Mouse (Mus musculus) forebrain, embryonic 11.5 days (tissue): ENCODE measurements around the gene Dusp14. TPM values are rescaled to one million over a fixed set of nuclear protein-coding genes. Genes with fewer than 3 reads are reported as not detected.

Experiments used
- ATAC-seq: fragments of 200-750 bp; cut with Nextera tagmentation; replicated peaks from 2 replicates; pipeline ENCODE4 v1.8.0; 2017; ENCODE audit warnings: moderate TSS enrichment; ENCODE audit not compliant: low FRiP score
- DNase-seq: peaks from one replicate; pipeline ENCODE4 v3.0.0-alpha.2; 2017; ENCODE audit warnings: low spot score
- H3K27ac ChIP-seq: fragments of 300-500 bp; sonication (generic); 2 replicates; pipeline ENCODE4 v1.5.1; 2014; ENCODE audit warnings: low read depth, low read length
- H3K27me3 ChIP-seq: fragments of 300-500 bp; sonication (generic); 2 replicates; pipeline ENCODE4 v1.6.1; 2014; ENCODE audit warnings: mild to moderate bottlenecking, low read length, mixed read lengths; ENCODE audit not compliant: control insufficient read depth, insufficient read depth
- H3K36me3 ChIP-seq: fragments of 300-500 bp; sonication (generic); 2 replicates; pipeline ENCODE4 v1.6.1; 2014; ENCODE audit warnings: mild to moderate bottlenecking, low read length, moderate library complexity, mixed read lengths; ENCODE audit not compliant: control insufficient read depth, insufficient read depth
- H3K4me1 ChIP-seq: fragments of 300-500 bp; sonication (generic); replicated peaks from 2 replicates; pipeline ENCODE4 v1.6.1; 2014; ENCODE audit warnings: low read length, mixed read lengths; ENCODE audit not compliant: control insufficient read depth, insufficient read depth
- H3K4me2 ChIP-seq: fragments of 300-500 bp; sonication (generic); 2 replicates; pipeline ENCODE4 v1.6.1; 2014; ENCODE audit warnings: low read depth, mild to moderate bottlenecking, low read length, moderate library complexity, mixed read lengths; ENCODE audit not compliant: severe bottlenecking
- H3K4me3 ChIP-seq: fragments of 300-500 bp; sonication (generic); 2 replicates; pipeline ENCODE4 v1.5.1; 2014; ENCODE audit warnings: low read depth, low read length
- H3K9ac ChIP-seq: fragments of 300-500 bp; sonication (generic); 2 replicates; pipeline ENCODE4 v1.6.1; 2014; ENCODE audit warnings: low read length
- H3K9me3 ChIP-seq: fragments of 300-500 bp; sonication (generic); 2 replicates; pipeline ENCODE4 v1.6.1; 2016; ENCODE audit warnings: low read length, mixed read lengths; ENCODE audit not compliant: control insufficient read depth
- whole genome bisulfite sequencing: fragments of 180-500 bp; shearing (Covaris S2); extraction: QIAGEN DNeasy Blood & Tissue Kit; methylation state at CpG from one replicate; pipeline ENCODE4 v1.1.7; 2014; 5-methylcytosine and 5-hydroxymethylcytosine counted together
- polyA plus RNA-seq: library from polyadenylated mRNA; unstranded; fragments of >200 nt; fragmentation: Nextera tagmentation; extraction: Ambion mirVana; gene quantifications from 2 replicates; pipeline ENCODE4 v1.2.1, GENCODE M21; 2014

The Dusp14 gene
- polyA plus RNA-seq, 1 experiment from 2014 or later: 12.8 TPM

DNA sequence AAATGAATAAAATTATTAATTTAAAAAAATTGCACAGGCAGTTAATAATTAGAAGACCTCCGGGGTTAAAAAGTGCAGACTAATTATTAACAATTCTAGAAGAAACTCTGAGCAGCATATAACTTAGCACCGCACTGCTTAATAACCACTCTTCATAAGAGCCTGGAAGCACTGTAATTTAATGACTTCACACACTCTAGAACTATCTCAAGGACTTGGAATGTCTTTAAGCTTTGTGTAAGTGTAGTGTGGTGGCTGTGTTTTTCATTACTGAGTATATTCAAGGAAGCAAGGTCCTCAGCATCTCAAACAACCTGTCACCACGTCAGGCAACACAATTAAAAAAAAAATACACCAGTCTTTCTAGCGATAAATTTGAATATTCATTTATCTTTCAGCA, 26.0 kb upstream of the Dusp14 start:
- H3K36me3 ChIP-seq: no peaks in the 10 kb centered on the region
- ATAC-seq: no peak

DNA sequence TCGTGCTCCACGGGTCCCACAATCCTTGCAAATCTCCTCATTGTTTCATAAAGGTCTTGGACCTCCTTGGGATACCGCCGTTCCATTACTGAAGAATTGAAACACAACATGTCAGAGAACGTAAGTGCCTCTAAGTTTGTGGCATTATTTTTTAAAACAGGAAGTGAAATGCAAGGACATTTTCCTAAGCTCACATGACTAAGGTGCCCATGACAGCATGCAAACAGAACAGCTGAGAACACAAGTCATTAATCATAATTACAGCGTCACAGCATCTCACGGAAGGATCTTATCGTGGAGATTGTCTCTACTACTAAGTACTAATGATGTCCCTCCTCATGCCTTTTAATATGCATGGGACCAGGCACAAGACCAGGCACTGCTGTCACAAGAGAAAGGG, 21.5 kb upstream of the Dusp14 start:
- no peak for DNase-seq
- ATAC-seq: no peak
- no peak overlapping the region for H3K4me2 ChIP-seq
- H3K9ac ChIP-seq: no peak overlapping the region
- no peaks in the 10 kb centered on the region for H3K27me3 ChIP-seq
- H3K4me3 ChIP-seq: no peak overlapping the region
- 93% methylated on average over 8 of the region's 8 CpGs for WGBS
- no peaks in the 10 kb centered on the region; the same call in none of the 2 replicates for H3K36me3 ChIP-seq
- H3K4me1 ChIP-seq: no peaks in the 10 kb centered on the region
- H3K9me3 ChIP-seq: no peaks in the 10 kb centered on the region
- no peak overlapping the region for H3K27ac ChIP-seq

More for the DNA sequence above, 26.0 kb upstream of the Dusp14 start:
- 84% methylated on average over 4 of the region's 4 CpGs for WGBS
- no peaks in the 10 kb centered on the region for H3K9me3 ChIP-seq
- H3K27ac ChIP-seq: no peak overlapping the region
- no peaks in the 10 kb centered on the region for H3K27me3 ChIP-seq
- no peaks in the 10 kb centered on the region for H3K4me1 ChIP-seq
- no peak overlapping the region for H3K4me2 ChIP-seq
- H3K4me3 ChIP-seq: no peak overlapping the region
- no peak for DNase-seq
- H3K9ac ChIP-seq: no peak overlapping the region

DNA sequence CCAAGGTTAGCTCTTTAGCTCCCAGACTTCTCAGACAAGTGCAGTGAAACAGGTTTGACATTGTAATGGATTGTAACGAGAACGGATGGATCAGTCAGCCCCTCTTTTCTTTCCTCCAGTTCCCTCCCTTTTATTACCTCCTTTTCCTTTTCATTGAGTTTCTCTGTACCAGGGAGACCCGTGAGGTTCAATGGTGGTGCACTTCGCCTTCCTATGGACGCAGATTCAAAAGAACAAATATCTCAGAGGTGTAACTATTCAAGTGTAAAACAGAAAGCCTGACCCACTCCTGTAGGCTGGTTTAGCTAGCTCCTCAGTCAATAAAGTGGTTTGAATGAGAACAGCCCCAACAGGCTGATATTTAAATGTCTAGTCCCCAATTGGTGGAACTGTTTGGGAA, 12.8 kb upstream of the Dusp14 start:
- H3K27me3 ChIP-seq: no peaks in the 10 kb centered on the region
- no peaks in the 10 kb centered on the region for H3K4me1 ChIP-seq
- DNase-seq: no peak
- H3K27ac ChIP-seq: no peak overlapping the region
- ATAC-seq: no peak
- WGBS: 82% methylated on average over 5 of the region's 5 CpGs
- no peaks in the 10 kb centered on the region; the same call in none of the 2 replicates for H3K36me3 ChIP-seq
- H3K9ac ChIP-seq: no peak overlapping the region
- H3K4me2 ChIP-seq: no peak overlapping the region
- H3K4me3 ChIP-seq: no peak overlapping the region
- no peaks in the 10 kb centered on the region for H3K9me3 ChIP-seq

DNA sequence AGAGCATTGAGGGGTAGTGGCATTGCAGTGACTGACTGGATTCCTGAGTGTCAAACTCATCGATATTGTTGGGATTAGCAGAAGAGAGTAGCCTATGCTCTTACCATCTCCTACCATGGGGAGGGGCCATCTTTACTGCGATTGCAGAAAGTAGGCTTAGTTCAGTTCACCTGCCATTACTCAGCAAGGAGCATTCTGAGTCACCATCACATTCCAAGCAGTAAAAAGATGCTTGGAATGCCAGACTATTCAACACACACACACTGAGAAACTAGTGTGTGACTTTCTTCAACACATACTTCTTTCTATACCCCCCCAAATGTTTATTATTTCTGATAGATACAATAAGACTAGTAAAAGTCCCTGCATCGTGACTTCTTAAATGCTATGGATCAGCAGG, 11.3 kb upstream of the Dusp14 start:
- Histone ChIP-seq H3K4me1 (no peaks in the 10 kb centered on the region), H3K27ac (no peak overlapping the region), H3K9me3 (no peaks in the 10 kb centered on the region), H3K4me3 (no peak overlapping the region), H3K36me3 (no peaks in the 10 kb centered on the region; the same call in 1 of the 2 replicates), H3K4me2 (no peak overlapping the region), H3K9ac (no peak overlapping the region), H3K27me3 (no peaks in the 10 kb centered on the region)
- DNase-seq: no peak
- no peak for ATAC-seq
- 94% methylated on average over 3 of the region's 3 CpGs for WGBS

DNA sequence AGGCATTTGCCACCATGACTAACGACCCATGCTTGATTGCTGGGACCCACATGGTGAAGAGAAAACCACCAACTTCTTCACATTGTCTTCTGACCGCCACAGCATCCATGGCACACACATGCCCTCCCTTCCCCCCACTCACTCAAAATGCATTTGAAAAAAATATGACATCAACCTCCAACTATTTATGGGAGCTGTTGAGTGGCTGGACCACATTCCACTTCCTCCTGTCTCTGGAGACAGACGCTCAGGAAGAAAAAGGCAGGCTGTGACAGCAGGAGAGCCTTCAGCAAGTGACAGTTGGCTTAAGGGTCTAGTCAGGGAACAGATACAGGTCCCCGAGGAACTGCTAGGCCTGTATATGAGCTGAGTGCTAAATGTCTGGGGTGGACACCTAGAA, 10.8 kb upstream of the Dusp14 start:
- Histone ChIP-seq H3K9ac (no peak overlapping the region), H3K27ac (no peak overlapping the region), H3K4me3 (no peak overlapping the region), H3K27me3 (no peaks in the 10 kb centered on the region), H3K36me3 (no peaks in the 10 kb centered on the region; the same call in 1 of the 2 replicates), H3K4me2 (no peak overlapping the region), H3K4me1 (no peaks in the 10 kb centered on the region), H3K9me3 (no peaks in the 10 kb centered on the region)
- ATAC-seq: no peak
- WGBS: 91% methylated on average over 4 of the region's 4 CpGs
- no peak for DNase-seq

DNA sequence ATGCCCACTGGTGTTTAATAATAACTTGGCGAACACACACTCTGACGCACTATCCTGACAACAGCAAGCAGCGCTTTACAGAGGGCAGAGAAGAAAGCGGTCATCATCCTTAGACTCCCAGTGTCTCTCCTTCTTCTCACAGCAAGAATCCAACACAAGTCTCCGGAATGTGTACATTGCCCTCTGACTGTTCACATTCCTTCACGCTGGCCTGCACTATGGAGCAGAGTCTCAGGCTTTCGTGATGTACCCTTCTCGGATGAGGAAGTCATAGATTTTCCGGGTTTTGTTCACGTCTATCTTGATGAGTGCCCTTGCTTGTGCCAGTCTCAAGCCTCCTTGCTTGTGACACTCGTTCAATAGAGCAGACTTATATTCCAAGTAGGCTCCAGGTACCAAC, 10.3 kb upstream of the Dusp14 start:
- ATAC-seq (no peak), DNase-seq (no peak)
- WGBS: 91% methylated on average over 11 of the region's 11 CpGs
- H3K36me3 ChIP-seq: no peaks in the 10 kb centered on the region; the same call in 1 of the 2 replicates
- no peaks in the 10 kb centered on the region for H3K4me1 ChIP-seq
- no peaks in the 10 kb centered on the region for H3K27me3 ChIP-seq
- no peak overlapping the region for H3K9ac ChIP-seq
- no peaks in the 10 kb centered on the region for H3K9me3 ChIP-seq
- no peak overlapping the region for H3K4me2 ChIP-seq
- H3K4me3 ChIP-seq: no peak overlapping the region
- no peak overlapping the region for H3K27ac ChIP-seq

DNA sequence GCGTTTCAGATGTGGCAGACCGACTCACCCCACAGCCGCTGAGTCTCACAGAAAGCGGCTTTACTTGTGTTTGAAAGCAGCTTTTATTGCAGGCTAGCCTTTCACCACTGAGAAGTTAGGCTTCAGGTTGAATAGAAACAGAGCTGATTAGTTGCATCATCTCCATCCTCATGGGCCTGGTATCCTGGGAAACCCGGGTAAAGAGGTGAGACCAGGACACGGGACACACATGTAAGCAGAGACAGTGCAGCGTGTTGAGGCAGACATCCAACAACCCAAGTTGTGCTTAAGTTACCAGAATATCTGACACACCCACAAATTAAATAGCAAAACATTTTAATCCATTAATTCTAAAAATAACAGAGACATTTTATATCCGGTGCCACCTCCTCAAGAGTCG, 9.5 kb upstream of the Dusp14 start:
- Histone ChIP-seq H3K4me1 (no peaks in the 10 kb centered on the region), H3K27me3 (no peaks in the 10 kb centered on the region), H3K36me3 (no peaks in the 10 kb centered on the region; the same call in 1 of the 2 replicates), H3K9me3 (no peaks in the 10 kb centered on the region), H3K4me3 (no peak overlapping the region), H3K4me2 (no peak overlapping the region), H3K9ac (no peak overlapping the region), H3K27ac (no peak overlapping the region)
- no peak for DNase-seq
- ATAC-seq: no peak
- 87% methylated on average over 9 of the region's 9 CpGs for WGBS

DNA sequence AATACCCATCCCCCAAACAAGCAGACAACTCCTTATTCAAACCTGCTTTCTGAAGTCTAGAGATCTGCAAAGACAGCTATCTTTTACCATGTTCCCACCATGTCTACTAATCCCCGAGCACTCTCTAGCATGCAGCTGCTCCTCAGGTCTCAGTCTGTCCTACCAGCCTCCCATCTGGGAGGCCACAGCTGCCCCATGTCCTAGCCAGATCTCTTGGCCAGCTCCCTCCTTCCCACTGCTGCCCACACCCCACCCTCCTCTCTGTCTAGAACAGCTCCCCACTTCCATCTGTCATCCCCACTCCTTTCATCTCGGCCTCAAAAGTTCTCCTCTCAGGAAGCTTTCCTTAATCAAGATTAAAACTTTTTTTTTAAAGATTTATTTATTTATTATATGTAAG, 7.9 kb upstream of the Dusp14 start:
- H3K9me3 ChIP-seq: no peaks in the 10 kb centered on the region
- H3K27ac ChIP-seq: no peak overlapping the region
- WGBS: 86% methylated on average over 2 of the region's 2 CpGs
- no peak overlapping the region for H3K4me3 ChIP-seq
- no peak overlapping the region for H3K9ac ChIP-seq
- ATAC-seq: no peak
- no peak for DNase-seq
- no peaks in the 10 kb centered on the region for H3K4me1 ChIP-seq
- no peak overlapping the region for H3K4me2 ChIP-seq
- H3K36me3 ChIP-seq: no peaks in the 10 kb centered on the region
- H3K27me3 ChIP-seq: no peaks in the 10 kb centered on the region

DNA sequence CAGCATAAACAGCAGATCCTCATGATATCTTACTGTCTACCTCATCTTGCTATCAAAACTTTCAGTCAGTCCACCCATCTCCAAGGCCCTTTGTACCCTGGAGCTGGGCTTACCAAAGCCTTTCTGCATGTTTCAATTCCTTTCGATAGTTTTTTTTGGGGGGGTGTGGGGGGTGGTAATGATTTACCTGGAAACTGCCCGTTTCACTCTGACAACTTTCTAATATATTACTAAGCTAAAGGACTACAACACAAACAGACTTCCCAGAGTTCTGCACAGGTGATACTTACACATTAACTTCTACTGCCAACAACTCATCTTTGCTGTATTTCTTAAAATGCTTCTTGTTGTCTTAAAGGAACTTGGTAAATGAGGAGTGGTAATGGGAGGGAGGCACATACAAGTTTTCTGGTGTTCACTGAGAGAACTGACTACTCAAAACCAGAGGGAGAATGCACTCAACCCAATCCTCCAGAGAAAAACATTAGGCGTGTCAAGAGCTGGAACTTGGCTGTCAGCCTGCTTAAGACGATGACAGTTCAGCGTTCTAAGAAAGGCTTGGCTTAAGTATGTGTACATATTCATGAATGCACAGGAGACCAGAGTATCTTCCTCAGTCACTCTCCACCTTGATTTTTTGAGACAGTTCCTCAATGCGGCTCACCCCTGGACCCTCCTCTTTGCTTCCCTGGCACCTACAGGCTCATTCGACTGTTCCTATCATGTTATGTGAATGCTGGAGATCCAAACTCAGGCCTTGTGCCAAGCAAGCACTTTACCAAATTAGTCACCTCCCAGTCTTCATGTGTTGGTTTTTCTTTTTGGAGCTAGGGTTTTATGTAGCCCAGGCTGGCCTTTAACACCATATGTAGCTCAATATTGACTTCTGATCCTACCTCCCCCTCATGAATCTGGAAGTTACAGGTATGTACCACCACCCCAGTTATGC, 5.0 kb upstream of the Dusp14 start:
- H3K4me1 ChIP-seq: no peaks in the 10 kb centered on the region
- no peak overlapping the region for H3K9ac ChIP-seq
- no peaks in the 10 kb centered on the region for H3K9me3 ChIP-seq
- H3K4me2 ChIP-seq: no peak overlapping the region
- no peaks in the 10 kb centered on the region for H3K36me3 ChIP-seq
- 89% methylated on average over 7 of the region's 7 CpGs for WGBS
- H3K4me3 ChIP-seq: no peak overlapping the region
- no peak for ATAC-seq
- H3K27me3 ChIP-seq: peaks cover 2% of the 10 kb centered on the region; the same call in 1 of the 2 replicates
- no peak for DNase-seq
- H3K27ac ChIP-seq: no peak overlapping the region
